Comparison of ENCODE assay signal across 7 mouse cellular contexts in genomic region chr5:90364526-90364925, GRCm38 (mm10). TPM values are rescaled to one million over a fixed set of nuclear protein-coding genes. Genes with fewer than 3 reads are reported as not detected.
DNase-seq lines count a peak whose midpoint lies in the region; ATAC-seq lines count a peak whose summit lies in the region.

No protein-coding gene starts in this region.

- peak overlapping the region; percentile 96 for H3K4me3 ChIP-seq in hindbrain, embryonic 16.5 days (ENCODE audit: low read length)

- peak overlapping the region; percentile 73 for H3K4me2 ChIP-seq in hindbrain, embryonic 16.5 days (ENCODE audit: low read length)

- peak; percentile 60 for DNase-seq in ZHBTc4 (ENCODE audit: low read depth, low spot score)
- DNase-seq in cerebellum, postnatal 25 days = peak; percentile 57 to 81
- DNase-seq in gastrocnemius, adult 18-20 months (ENCODE audit: low spot score) = peak; percentile 86
- peak; percentile 75 for DNase-seq in left cerebral cortex, adult 11 months (ENCODE audit: low spot score)
- peak; percentile 88 for DNase-seq in lung, postnatal 25 days (ENCODE audit: low spot score)
- peak; percentile 71 to 78 for DNase-seq in right cerebral cortex, postnatal 10 days (ENCODE audit: low spot score in 2 of 2)

- 3% methylated on average over 6 of the region's 6 CpGs for WGBS in hindbrain, embryonic 16.5 days

- H3K27me3 ChIP-seq in hindbrain, embryonic 16.5 days (replicated peaks; ENCODE audit: control insufficient read depth, insufficient read depth, low read length) = no peaks in the 10 kb centered on the region

- no peaks in the 10 kb centered on the region for H3K9me3 ChIP-seq in hindbrain, embryonic 16.5 days (ENCODE audit: control insufficient read depth, low read length)

- no peak overlapping the region; the same call in 1 of the 2 replicates for H3K27ac ChIP-seq in hindbrain, embryonic 16.5 days (ENCODE audit: low read depth, low read length)

- H3K4me1 ChIP-seq in hindbrain, embryonic 16.5 days (ENCODE audit: control insufficient read depth, insufficient read depth, low read depth, low read length) = peaks cover 16% of the 10 kb centered on the region

- peak overlapping the region; percentile 98; the same call in 1 of the 2 replicates for H3K9ac ChIP-seq in hindbrain, embryonic 16.5 days (ENCODE audit: low read depth, low read length)

- no peaks in the 10 kb centered on the region for H3K36me3 ChIP-seq in hindbrain, embryonic 16.5 days (ENCODE audit: control insufficient read depth, insufficient read depth, low read length)

- no peak for ATAC-seq in hindbrain, embryonic 16.5 days

RNA-seq across cellular contexts. Expression of gene Ankrd17, which starts 1.9 kb away (rescaled TPM):
- 10 to 100 TPM; 46.7 to 51.7 TPM for total RNA-seq in gastrocnemius, adult 18-20 months (2021)
- 26.5 and 27.3 TPM in 2 replicates for polyA plus RNA-seq in hindbrain, embryonic 16.5 days (2015; fragmentation: Nextera tagmentation; extraction: Ambion mirVana)

RNA-seq across cellular contexts. Expression of gene Gm9958, which starts 2.5 kb away (rescaled TPM):
- under 1 TPM; 0.40 to 0.53 TPM for total RNA-seq in gastrocnemius, adult 18-20 months (2021)
- polyA plus RNA-seq in hindbrain, embryonic 16.5 days (2015; fragmentation: Nextera tagmentation; extraction: Ambion mirVana) = 3.3 and 3.7 TPM in 2 replicates
